In the genomic region with DNA sequence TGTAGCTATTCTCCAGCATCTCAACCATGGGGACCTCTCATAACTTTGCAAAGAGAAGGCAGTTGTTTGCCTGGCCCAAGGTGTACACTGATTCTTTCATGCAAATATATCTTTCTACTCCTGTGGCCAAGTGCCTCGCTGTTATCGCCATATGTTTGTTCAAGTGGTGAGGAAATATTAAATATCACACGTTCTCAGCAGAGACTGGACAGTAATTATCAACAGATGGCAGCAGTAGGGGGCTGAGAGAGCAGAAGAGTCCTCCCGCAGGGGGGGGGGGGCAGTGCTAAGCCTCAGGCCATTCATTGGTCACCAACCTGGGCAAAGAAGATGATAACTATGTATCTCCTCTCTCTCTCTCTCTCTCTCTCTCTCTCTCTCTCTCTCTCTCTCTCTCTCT, we compare ENCODE assay signal across 14 mouse cellular contexts.
A peak's percentile ranks its signal among the peaks of the same experiment; 100 is the strongest.
DNase-seq lines count a peak whose midpoint lies in the region; ATAC-seq lines count a peak whose summit lies in the region.
"Had no signal": no experiment of that assay in that cellular context is flagged by ENCODE, and none has a peak within 500 bp of the region (broad histone marks: within the 10 kb centered on the region; RNA-seq: fewer than 3 reads in every experiment).

No protein-coding gene starts in this region.

- WGBS in limb, embryonic 11.5 days, result 31% methylated on average over 4 of the region's 4 CpGs

- ATAC-seq in limb, embryonic 11.5 days (ENCODE audit: insufficient number of reproducible peaks, low FRiP score, low TSS enrichment, low read depth), result peak; percentile 36; the same call in 1 of the 2 replicates

- H3K9me3 ChIP-seq in limb, embryonic 11.5 days (ENCODE audit: control insufficient read depth, low read length), result no peaks in the 10 kb centered on the region
- H3K9me3 ChIP-seq: heart, embryonic 13.5 days had no signal

- H3K4me1 ChIP-seq in limb, embryonic 11.5 days (ENCODE audit: control insufficient read depth, insufficient read depth, low read length), result peaks cover 5% of the 10 kb centered on the region; the same call in 1 of the 2 replicates
- H3K4me1 ChIP-seq: heart, embryonic 13.5 days had no signal

- peak; percentile 96 for DNase-seq in brain, adult 2 months (ENCODE audit: low read depth, low spot score)
- peak; percentile 73 for DNase-seq in cerebellum, adult 11 months
- peak; percentile 49 for DNase-seq in embryo, embryonic 10 days (ENCODE audit: low spot score)
- DNase-seq in limb, embryonic 11.5 days (ENCODE audit: low spot score), result peak; percentile 28
- no peak for DNase-seq in layer of hippocampus, postnatal 36 days
- DNase-seq in adrenal gland, postnatal 4 days (ENCODE audit: low spot score in 2 of 2), result no peak
- DNase-seq in right cerebral cortex, postnatal 25 days, result no peak
- DNase-seq: adrenal gland, adult 2 months; gastrocnemius, postnatal 14 days; lung, postnatal 4 days; right cerebral cortex, postnatal 4 days; thymus, postnatal 25 days had no signal

- no peaks in the 10 kb centered on the region for H3K36me3 ChIP-seq in limb, embryonic 11.5 days (ENCODE audit: control insufficient read depth, insufficient read depth, low read length)
- H3K36me3 ChIP-seq: heart, embryonic 13.5 days had no signal

- no peak overlapping the region for H3K4me3 ChIP-seq in limb, embryonic 11.5 days (ENCODE audit: low read depth, low read length)
- H3K4me3 ChIP-seq: heart, embryonic 13.5 days; layer of hippocampus, adult 2 months had no signal

- no peaks in the 10 kb centered on the region for H3K27me3 ChIP-seq in limb, embryonic 11.5 days (ENCODE audit: control insufficient read depth, insufficient read depth, low read length)
- H3K27me3 ChIP-seq: heart, embryonic 13.5 days had no signal

- no peak overlapping the region for H3K27ac ChIP-seq in limb, embryonic 11.5 days (replicated peaks; ENCODE audit: low read depth, low read length)
- H3K27ac ChIP-seq: heart, embryonic 13.5 days had no signal

- no peak overlapping the region for H3K4me2 ChIP-seq in limb, embryonic 11.5 days (ENCODE audit: low read depth, severe bottlenecking)
- H3K4me2 ChIP-seq: heart, embryonic 13.5 days had no signal

- H3K9ac ChIP-seq in limb, embryonic 11.5 days (ENCODE audit: low read length), result no peak overlapping the region
- H3K9ac ChIP-seq: heart, embryonic 13.5 days had no signal

Comparison
In these comparisons a context has a peak if more than half of its experiments do, and no peak if none do; other contexts are left out.
1. DNase-seq: peak in brain, adult 2 months (single experiment), cerebellum, adult 11 months (single experiment), embryo, embryonic 10 days (single experiment) and limb, embryonic 11.5 days (single experiment); none in layer of hippocampus, postnatal 36 days (0 of 2), adrenal gland, postnatal 4 days (0 of 2) and right cerebral cortex, postnatal 25 days (single experiment).